Mouse (Mus musculus) bone marrow macrophage, adult 2 months (primary cell): Measurements from ENCODE around the gene N4bp2. TPM values are rescaled to one million over a fixed set of nuclear protein-coding genes. Genes with fewer than 3 reads are reported as not detected.

Experiments
- H3K27ac ChIP-seq: 2 replicates; pipeline ENCODE4 v1.5.1; 2012; ENCODE audit warnings: low read depth, low read length; ENCODE audit not compliant: insufficient read depth
- H3K4me1 ChIP-seq: 2 replicates; pipeline ENCODE4 v1.6.1; 2012; ENCODE audit warnings: low read length; ENCODE audit not compliant: control insufficient read depth, insufficient read depth
- H3K4me3 ChIP-seq: 2 replicates; pipeline ENCODE4 v1.5.1; 2012; ENCODE audit warnings: mild to moderate bottlenecking, low read length, moderate library complexity; ENCODE audit not compliant: insufficient read depth
- CTCF ChIP-seq: IDR thresholded peaks from 2 replicates; pipeline ENCODE4 v1.5.1; 2012; ENCODE audit warnings: low read depth, mild to moderate bottlenecking, low read length, moderate library complexity
- POLR2A ChIP-seq: IDR thresholded peaks from 2 replicates; pipeline ENCODE4 v1.6.1; 2012; ENCODE audit warnings: mild to moderate bottlenecking, low read depth, low read length, borderline replicate concordance
- polyA plus RNA-seq: library from polyadenylated mRNA; stranded (reverse); fragments of >200 nt; gene quantifications from 2 replicates; pipeline ENCODE4 v1.2.4, GENCODE M21; 2012; ENCODE audit not compliant: missing spikeins, insufficient read depth, insufficient read length

N4bp2 gene
- polyA plus RNA-seq, 1 experiment, result 10.1 TPM

- Histone ChIP-seq H3K4me1 (peaks cover 8% of the 10 kb centered on the region), H3K27ac (no peak overlapping the region), H3K4me3 (no peak overlapping the region)
- TF ChIP-seq POLR2A (no peak), CTCF (no peak)
These were observed 97.1 kb downstream of the N4bp2 start for GRCm38 (mm10) chr5:65860281-65861000.

GRCm38 (mm10) chr5:65861154-65861944 lies 98.0 kb downstream of the N4bp2 start, which contains the start of gene Rhoh:
Gene Rhoh (plus strand): TSS chr5:65861213.
- Histone ChIP-seq H3K4me3 (no peak within 1 kb of the TSS), H3K4me1 (peaks cover 8% of the 10 kb centered on the region), H3K27ac (no peak within 1 kb of the TSS)
- TF ChIP-seq CTCF (no peak), POLR2A (no peak)

GRCm38 (mm10) chr5:65862217-65862927 lies 99.1 kb downstream of the N4bp2 start:
- TF ChIP-seq CTCF (no peak), POLR2A (no peak)
- H3K4me1 ChIP-seq, result peaks cover 16% of the 10 kb centered on the region
- no peak overlapping the region for H3K27ac ChIP-seq
- H3K4me3 ChIP-seq, result no peak overlapping the region

GRCm38 (mm10) chr5:65863349-65863749 lies 100.0 kb downstream of the N4bp2 start:
- Histone ChIP-seq H3K4me3 (no peak overlapping the region), H3K4me1 (peaks cover 17% of the 10 kb centered on the region), H3K27ac (no peak overlapping the region)
- TF ChIP-seq CTCF, result no peak
- TF ChIP-seq POLR2A, result no peak

GRCm38 (mm10) chr5:65864486-65864885 lies 101.2 kb downstream of the N4bp2 start:
- Histone ChIP-seq H3K4me1 (peaks cover 20% of the 10 kb centered on the region), H3K4me3 (no peak overlapping the region), H3K27ac (no peak overlapping the region)
- TF ChIP-seq CTCF (no peak), POLR2A (no peak)

- H3K27ac ChIP-seq, result no peak overlapping the region
- H3K4me3 ChIP-seq, result no peak overlapping the region
- TF ChIP-seq CTCF (no peak), POLR2A (no peak)
- H3K4me1 ChIP-seq, result peaks cover 20% of the 10 kb centered on the region
These were observed 101.6 kb downstream of the N4bp2 start for GRCm38 (mm10) chr5:65864946-65865345.

- TF ChIP-seq CTCF (no peak), POLR2A (no peak)
- peaks cover 11% of the 10 kb centered on the region for H3K4me1 ChIP-seq
- H3K4me3 ChIP-seq, result no peak overlapping the region
- no peak overlapping the region for H3K27ac ChIP-seq
These were observed 103.3 kb downstream of the N4bp2 start for GRCm38 (mm10) chr5:65866591-65866990.

- H3K27ac ChIP-seq, result peak overlapping the region; percentile 51
- H3K4me1 ChIP-seq, result peaks cover 11% of the 10 kb centered on the region
- no peak overlapping the region for H3K4me3 ChIP-seq
- no peak for TF ChIP-seq POLR2A
- no peak for TF ChIP-seq CTCF
These were observed 104.2 kb downstream of the N4bp2 start for GRCm38 (mm10) chr5:65867380-65868116.

- TF ChIP-seq CTCF (no peak), POLR2A (no peak)
- peaks cover 11% of the 10 kb centered on the region for H3K4me1 ChIP-seq
- no peak overlapping the region for H3K4me3 ChIP-seq
- H3K27ac ChIP-seq, result no peak overlapping the region
These were observed 105.1 kb downstream of the N4bp2 start for GRCm38 (mm10) chr5:65868419-65868818.

GRCm38 (mm10) chr5:65869660-65870059 lies 106.3 kb downstream of the N4bp2 start:
- Histone ChIP-seq H3K27ac (no peak overlapping the region), H3K4me1 (peaks cover 11% of the 10 kb centered on the region), H3K4me3 (no peak overlapping the region)
- TF ChIP-seq POLR2A (no peak), CTCF (no peak)
